Mouse (Mus musculus): ENCODE data around the gene Gal3st2.
"Not testable (repeated sequence)": the region's sequence is repeated elsewhere in the genome, so short reads cannot be mapped to it uniquely, and the experiment has no call there.

DNA sequence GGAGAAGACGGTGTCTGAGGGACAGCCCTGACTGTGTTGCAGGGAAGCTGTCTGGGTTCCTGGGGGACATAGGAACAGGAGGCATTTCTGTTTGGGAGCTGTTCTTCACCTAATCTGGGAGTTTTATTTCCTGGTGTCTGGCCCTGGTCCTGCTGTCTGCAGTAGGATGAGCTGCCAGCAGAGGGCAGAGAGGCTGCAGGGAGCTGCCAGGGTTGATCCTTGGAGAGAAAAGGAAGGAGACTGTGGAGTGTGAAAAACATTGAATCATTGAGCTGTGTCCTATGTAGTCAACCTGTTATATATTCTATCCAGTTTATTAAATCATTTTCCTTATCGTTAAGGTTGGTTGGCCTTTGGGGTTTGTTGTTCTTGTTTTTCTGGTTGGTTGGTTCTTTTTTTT lies 50.8 kb downstream of the Gal3st2 start:
- not testable (repeated sequence) for TF ChIP-seq CTCF (IDR thresholded peaks at IDR 0.05; ENCODE audit: low read depth, low read length); POLR2A (IDR thresholded peaks at IDR 0.05; ENCODE audit: extremely low read depth, insufficient read depth, low read length)

Measured in liver, adult 2 months (tissue).